In the genomic region with DNA sequence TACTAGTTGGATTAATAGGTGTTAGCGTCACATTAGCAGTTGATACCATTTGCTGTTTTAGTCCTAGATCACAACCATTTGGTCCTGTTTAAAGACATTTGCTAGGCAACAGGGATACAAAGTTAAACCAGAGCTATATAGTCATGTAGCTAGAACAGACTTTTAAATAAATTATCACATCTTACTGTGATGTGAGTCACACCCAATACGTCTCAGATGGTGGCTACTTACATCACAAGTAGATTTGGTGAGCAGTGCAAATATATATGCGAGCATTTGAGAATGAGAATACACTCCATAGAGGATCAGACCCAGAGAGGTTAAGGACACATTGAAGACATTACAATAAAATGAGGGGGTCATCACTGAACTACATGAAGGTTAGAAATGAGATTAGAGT, we compare ENCODE assay signal across 28 mouse cellular contexts.
"Had no signal": no experiment of that assay in that cellular context is flagged by ENCODE, and none has a peak within 500 bp of the region (broad histone marks: within the 10 kb centered on the region; RNA-seq: fewer than 3 reads in every experiment).

No protein-coding gene starts in this region.

- H3K27ac ChIP-seq: embryonic facial prominence, embryonic 10.5 days; embryonic facial prominence, embryonic 12.5 days; embryonic facial prominence, embryonic 13.5 days; embryonic facial prominence, embryonic 15.5 days; forebrain, embryonic 10.5 days; forebrain, embryonic 12.5 days; forebrain, embryonic 13.5 days; forebrain, embryonic 15.5 days; gastrocnemius, adult 2 months; heart, adult 2 months; heart, embryonic 10.5 days had no signal

- H3K4me1 ChIP-seq: embryonic facial prominence, embryonic 10.5 days; embryonic facial prominence, embryonic 12.5 days; forebrain, embryonic 10.5 days; forebrain, embryonic 12.5 days; forebrain, embryonic 13.5 days; forebrain, embryonic 15.5 days had no signal

- H3K4me2 ChIP-seq: embryonic facial prominence, embryonic 12.5 days; embryonic facial prominence, embryonic 13.5 days; embryonic facial prominence, embryonic 15.5 days; forebrain, embryonic 12.5 days; forebrain, embryonic 13.5 days; forebrain, embryonic 15.5 days; heart, embryonic 11.5 days; heart, embryonic 12.5 days had no signal

- DNase-seq: cerebellum, adult 8-10 months; cerebellum, adult 9-10 months; cerebellum, adult 9-11 months; cerebellum, postnatal 10 days; cerebellum, postnatal 14 days; cerebellum, postnatal 25 days; cerebellum, postnatal 36 days; embryo, embryonic 11 days; gastrocnemius, adult 2 months; gastrocnemius, postnatal 10 days; gastrocnemius, postnatal 25 days; gastrocnemius, postnatal 36 days; heart, adult 11 months; heart, adult 18-20 months; heart, adult 2 months had no signal

- H3K27me3 ChIP-seq: embryonic facial prominence, embryonic 12.5 days; embryonic facial prominence, embryonic 13.5 days; embryonic facial prominence, embryonic 15.5 days; forebrain, embryonic 12.5 days; forebrain, embryonic 13.5 days; forebrain, embryonic 15.5 days; heart, embryonic 12.5 days had no signal

- H3K9ac ChIP-seq: embryonic facial prominence, embryonic 12.5 days; embryonic facial prominence, embryonic 13.5 days; embryonic facial prominence, embryonic 15.5 days; forebrain, embryonic 12.5 days; forebrain, embryonic 13.5 days; forebrain, embryonic 15.5 days; heart, embryonic 12.5 days had no signal

- H3K36me3 ChIP-seq: embryonic facial prominence, embryonic 10.5 days; embryonic facial prominence, embryonic 12.5 days; forebrain, embryonic 12.5 days; forebrain, embryonic 15.5 days had no signal

- ATAC-seq: forebrain, embryonic 13.5 days; forebrain, embryonic 15.5 days; forebrain, embryonic 16.5 days had no signal

- H3K9me3 ChIP-seq: embryonic facial prominence, embryonic 10.5 days; embryonic facial prominence, embryonic 12.5 days; embryonic facial prominence, embryonic 13.5 days; embryonic facial prominence, embryonic 15.5 days; forebrain, embryonic 10.5 days; forebrain, embryonic 12.5 days; forebrain, embryonic 13.5 days; forebrain, embryonic 15.5 days; heart, embryonic 10.5 days; heart, embryonic 12.5 days had no signal

- H3K4me3 ChIP-seq: embryonic facial prominence, embryonic 10.5 days; embryonic facial prominence, embryonic 12.5 days; embryonic facial prominence, embryonic 13.5 days; embryonic facial prominence, embryonic 15.5 days; erythroblast, embryonic 14.5 days; forebrain, embryonic 10.5 days; forebrain, embryonic 12.5 days; forebrain, embryonic 13.5 days; forebrain, embryonic 15.5 days; gastrocnemius, adult 2 months; heart, adult 2 months; heart, embryonic 10.5 days; heart, embryonic 12.5 days had no signal
